Mouse (Mus musculus): ENCODE data around the gene Spint3. TPM values are rescaled to one million over a fixed set of nuclear protein-coding genes. Genes with fewer than 3 reads are reported as not detected.
A peak's percentile ranks its signal among the peaks of the same experiment; 100 is the strongest.

Gene Spint3
- total RNA-seq, 2 experiments from 2014 or later, result not detected

- no peak for DNase-seq (ENCODE audit: low spot score in 2 of 2)
Measured at GRCm38 (mm10) chr2:164550895-164551269, 22.4 kb downstream of the Spint3 start.

- DNase-seq (ENCODE audit: low spot score in 2 of 2), result peak in 1 of 2 experiments; percentile 14
Measured at GRCm38 (mm10) chr2:164549963-164550894, 23.0 kb downstream of the Spint3 start.

- DNase-seq (ENCODE audit: low spot score in 2 of 2), result no peak
Measured at GRCm38 (mm10) chr2:164549338-164549737, 23.9 kb downstream of the Spint3 start.

- DNase-seq (ENCODE audit: low spot score in 2 of 2), result no peak
Measured at GRCm38 (mm10) chr2:164544454-164545097, 28.7 kb downstream of the Spint3 start.

GRCm38 (mm10) chr2:164543745-164544144, 29.5 kb downstream of the Spint3 start:
- no peak for DNase-seq (ENCODE audit: low spot score in 2 of 2)

- DNase-seq (ENCODE audit: low spot score in 2 of 2), result no peak
Measured at GRCm38 (mm10) chr2:164542598-164542997, 30.7 kb downstream of the Spint3 start.

- no peak for DNase-seq (ENCODE audit: low spot score in 2 of 2)
Measured at GRCm38 (mm10) chr2:164542132-164542531, 31.1 kb downstream of the Spint3 start.

- no peak for DNase-seq (ENCODE audit: low spot score in 2 of 2)
Measured at GRCm38 (mm10) chr2:164540652-164541427, 32.4 kb downstream of the Spint3 start.

GRCm38 (mm10) chr2:164537003-164537402, 36.3 kb downstream of the Spint3 start:
- no peak for DNase-seq (ENCODE audit: low spot score in 2 of 2)

GRCm38 (mm10) chr2:164534315-164534714, 38.9 kb downstream of the Spint3 start:
- DNase-seq (ENCODE audit: low spot score in 2 of 2), result no peak

- DNase-seq (ENCODE audit: low spot score in 2 of 2), result peak; percentile 80 to 86
Measured at GRCm38 (mm10) chr2:164531169-164531568, 42.1 kb downstream of the Spint3 start.

GRCm38 (mm10) chr2:164528557-164528956, 44.7 kb downstream of the Spint3 start:
- no peak for DNase-seq (ENCODE audit: low spot score in 2 of 2)

- DNase-seq (ENCODE audit: low spot score in 2 of 2), result no peak
Measured at GRCm38 (mm10) chr2:164523301-164523773, 49.9 kb downstream of the Spint3 start.

GRCm38 (mm10) chr2:164522280-164522679, 51.0 kb downstream of the Spint3 start:
- no peak for DNase-seq (ENCODE audit: low spot score in 2 of 2)

GRCm38 (mm10) chr2:164521841-164522240, 51.4 kb downstream of the Spint3 start:
- DNase-seq (ENCODE audit: low spot score in 2 of 2), result no peak

GRCm38 (mm10) chr2:164520782-164521181, 52.5 kb downstream of the Spint3 start:
- DNase-seq (ENCODE audit: low spot score in 2 of 2), result peak; percentile 18 to 35

Other genes starting within 250 kb of the Spint3 start
- gene Svs5, start 240.7 kb downstream of the Spint3 start, total RNA-seq (2021), result not detected
- gene Slpi, start 184.4 kb downstream of the Spint3 start, total RNA-seq (2021), result 1 to 10 TPM; 1.0 to 1.4 TPM
- gene Rbpjl, start 170.3 kb downstream of the Spint3 start, total RNA-seq (2021), result under 1 TPM; 0.38 to 0.48 TPM
- 10 to 100 TPM; 20.4 to 25.9 TPM for gene Matn4, start 168.3 kb downstream of the Spint3 start, total RNA-seq (2021)
- 10 to 100 TPM; 74.2 to 83.4 TPM for gene Sdc4, start 129.6 kb downstream of the Spint3 start, total RNA-seq (2021)
- 10 to 100 TPM; 43.9 to 45.8 TPM for gene Sys1, start 116.5 kb downstream of the Spint3 start, total RNA-seq (2021)
- gene Gm20458, start 112.5 kb downstream of the Spint3 start, total RNA-seq (2021), result 10 to 100 TPM in 1 of 2 experiments, 1 to 10 TPM in 1; 4.1 to 17.9 TPM
- not detected for gene Trp53tg5, start 99.7 kb downstream of the Spint3 start, total RNA-seq (2021)
- gene Dbndd2, start 87.4 kb downstream of the Spint3 start, total RNA-seq (2021), result 10 to 100 TPM; 58.9 to 61.0 TPM
- 100 to 1,000 TPM; 106 to 109 TPM for gene Pigt, start 75.9 kb downstream of the Spint3 start, total RNA-seq (2021)
- gene Wfdc2, start 11.0 kb downstream of the Spint3 start, total RNA-seq (2021), result under 1 TPM in 1 of 2 experiments, not detected in 1; 0.73 TPM
- 1 to 10 TPM in 1 of 2 experiments, under 1 TPM in 1; 0.78 to 2.2 TPM for gene Wfdc6a, start 12.0 kb upstream of the Spint3 start, total RNA-seq (2021)
- gene Eppin, start 20.1 kb upstream of the Spint3 start, total RNA-seq (2021), result not detected
- not detected for gene Wfdc6b, start 40.1 kb upstream of the Spint3 start, total RNA-seq (2021)
- not detected for gene Wfdc8, start 40.2 kb upstream of the Spint3 start, total RNA-seq (2021)
- gene Wfdc16, start 65.3 kb upstream of the Spint3 start, total RNA-seq (2021), result not detected
- not detected for gene Wfdc10, start 82.6 kb upstream of the Spint3 start, total RNA-seq (2021)
- gene Wfdc9, start 83.1 kb upstream of the Spint3 start, total RNA-seq (2021), result not detected
- not detected for gene Wfdc11, start 100.6 kb upstream of the Spint3 start, total RNA-seq (2021)
- gene Wfdc13, start 111.6 kb upstream of the Spint3 start, total RNA-seq (2021), result not detected
- not detected for gene Spint4, start 125.0 kb upstream of the Spint3 start, total RNA-seq (2021)
- gene Spint5, start 141.8 kb upstream of the Spint3 start, total RNA-seq (2021), result not detected
- 1 to 10 TPM in 1 of 2 experiments, under 1 TPM in 1; 0.87 to 1.4 TPM for gene Wfdc3, start 172.5 kb upstream of the Spint3 start, total RNA-seq (2021)
- 10 to 100 TPM; 41.9 to 46.0 TPM for gene Dnttip1, start 172.5 kb upstream of the Spint3 start, total RNA-seq (2021)
- gene Ube2c, start 196.4 kb upstream of the Spint3 start, total RNA-seq (2021), result 1 to 10 TPM; 6.9 to 8.3 TPM
- gene Tnnc2, start 206.5 kb upstream of the Spint3 start, total RNA-seq (2021), result not detected
- gene Snx21, start 212.4 kb upstream of the Spint3 start, total RNA-seq (2021), result 10 to 100 TPM; 41.3 to 43.6 TPM
- 10 to 100 TPM; 24.1 to 28.6 TPM for gene Acot8, start 231.4 kb upstream of the Spint3 start, total RNA-seq (2021)
- 1 to 10 TPM; 8.9 to 9.4 TPM for gene Zswim3, start 231.6 kb upstream of the Spint3 start, total RNA-seq (2021)
- 10 to 100 TPM; 18.5 to 18.7 TPM for gene Zswim1, start 249.2 kb upstream of the Spint3 start, total RNA-seq (2021)